In the genomic region with DNA sequence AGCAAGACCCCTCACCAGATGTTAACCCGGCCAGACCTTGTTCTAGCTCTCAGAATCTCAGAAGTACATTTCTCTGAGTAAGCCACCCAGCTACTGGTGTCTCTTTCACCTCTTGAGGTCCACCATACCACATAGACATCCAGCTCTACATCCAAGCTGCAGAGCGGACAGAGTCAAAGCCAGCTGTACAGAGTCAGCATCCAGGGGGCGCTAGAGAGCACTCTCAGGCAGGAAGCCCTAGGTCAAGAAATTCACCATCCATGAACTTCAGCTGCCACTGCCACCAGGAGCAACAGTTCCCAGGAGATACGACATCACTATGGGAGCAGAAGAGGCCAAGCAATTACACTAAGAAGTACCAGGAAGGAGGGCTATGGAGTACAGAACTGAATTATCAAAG, we compare ENCODE assay signal across 10 mouse cellular contexts.
DNase-seq lines count a peak whose midpoint lies in the region; ATAC-seq and TF ChIP-seq lines count a peak whose summit lies in the region.
"Had no signal": no experiment of that assay in that cellular context is flagged by ENCODE, and none has a peak within 500 bp of the region (broad histone marks: within the 10 kb centered on the region; RNA-seq: fewer than 3 reads in every experiment).

No protein-coding gene starts in this region.

- no peaks in the 10 kb centered on the region for H3K27me3 ChIP-seq in hindbrain, embryonic 11.5 days (ENCODE audit: control insufficient read depth, insufficient read depth, low read length)
- H3K27me3 ChIP-seq in hindbrain, embryonic 16.5 days (replicated peaks; ENCODE audit: control insufficient read depth, insufficient read depth, low read length), result no peaks in the 10 kb centered on the region
- peaks cover 8% of the 10 kb centered on the region; the same call in 1 of the 2 replicates for H3K27me3 ChIP-seq in limb, embryonic 10.5 days (ENCODE audit: low read depth, poor library complexity, severe bottlenecking)
- H3K27me3 ChIP-seq in small intestine, adult 2 months (ENCODE audit: control insufficient read depth, insufficient read depth, low read length), result no peaks in the 10 kb centered on the region
- H3K27me3 ChIP-seq: lung, embryonic 15.5 days had no signal

- H3K4me2 ChIP-seq in hindbrain, embryonic 11.5 days (replicated peaks; ENCODE audit: low read depth, low read length), result no peak overlapping the region
- H3K4me2 ChIP-seq in hindbrain, embryonic 16.5 days (ENCODE audit: low read length), result no peak overlapping the region
- H3K4me2 ChIP-seq: lung, embryonic 15.5 days had no signal

- TF ChIP-seq POLR2A in small intestine, adult 2 months (IDR thresholded peaks at IDR 0.05; ENCODE audit: low read depth, low read length), result no peak

- ATAC-seq in hindbrain, embryonic 11.5 days (ENCODE audit: low FRiP score), result no peak
- no peak for ATAC-seq in hindbrain, embryonic 16.5 days
- ATAC-seq in common myeloid progenitor, adult 5-6 weeks (replicated peaks; ENCODE audit: low read depth, poor library complexity, severe bottlenecking), result peak; percentile 77; the same call in 1 of the 2 replicates
- no peak for ATAC-seq in erythroid progenitor cell, adult 5-6 weeks (replicated peaks; ENCODE audit: low FRiP score, poor library complexity, severe bottlenecking)

- H3K4me3 ChIP-seq in hindbrain, embryonic 11.5 days (ENCODE audit: low read depth, low read length), result no peak overlapping the region
- no peak overlapping the region for H3K4me3 ChIP-seq in hindbrain, embryonic 16.5 days (ENCODE audit: low read length)
- H3K4me3 ChIP-seq in limb, embryonic 10.5 days, result no peak overlapping the region
- no peak overlapping the region for H3K4me3 ChIP-seq in small intestine, adult 2 months (ENCODE audit: low read depth, low read length)
- H3K4me3 ChIP-seq: erythroblast, embryonic 14.5 days; lung, embryonic 15.5 days had no signal

- H3K4me1 ChIP-seq in hindbrain, embryonic 11.5 days (replicated peaks; ENCODE audit: control insufficient read depth, insufficient read depth, low read length), result no peaks in the 10 kb centered on the region
- peaks cover 3% of the 10 kb centered on the region; the same call in 1 of the 2 replicates for H3K4me1 ChIP-seq in hindbrain, embryonic 16.5 days (ENCODE audit: control insufficient read depth, insufficient read depth, low read depth, low read length)
- H3K4me1 ChIP-seq in limb, embryonic 10.5 days, result peaks cover 25% of the 10 kb centered on the region
- no peaks in the 10 kb centered on the region for H3K4me1 ChIP-seq in small intestine, adult 2 months (ENCODE audit: control insufficient read depth, insufficient read depth, insufficient read length, low read length)
- H3K4me1 ChIP-seq: lung, embryonic 15.5 days had no signal

- 57% methylated on average over 4 of the region's 4 CpGs for WGBS in hindbrain, embryonic 11.5 days
- 56% methylated on average over 4 of the region's 4 CpGs for WGBS in hindbrain, embryonic 16.5 days
- 55% methylated on average over 4 of the region's 4 CpGs for WGBS in limb, embryonic 10.5 days
- WGBS in small intestine, adult 2 months, result 59% methylated on average over 4 of the region's 4 CpGs

- peak; percentile 64 for DNase-seq in hindbrain, embryonic 11.5 days (ENCODE audit: low spot score)
- DNase-seq in 3T3-L1 (ENCODE audit: low read depth, low spot score), result peak; percentile 39
- peak; percentile 79 for DNase-seq in ES-CJ7 (ENCODE audit: low read depth, low spot score)
- DNase-seq in limb, embryonic 10.5 days (ENCODE audit: low spot score), result peak; percentile 65

- no peaks in the 10 kb centered on the region for H3K36me3 ChIP-seq in hindbrain, embryonic 11.5 days (ENCODE audit: control insufficient read depth, insufficient read depth, low read length)
- H3K36me3 ChIP-seq in hindbrain, embryonic 16.5 days (ENCODE audit: control insufficient read depth, insufficient read depth, low read length), result no peaks in the 10 kb centered on the region
- H3K36me3 ChIP-seq in limb, embryonic 10.5 days, result no peaks in the 10 kb centered on the region
- no peaks in the 10 kb centered on the region for H3K36me3 ChIP-seq in small intestine, adult 2 months (ENCODE audit: control insufficient read depth, insufficient read depth, low read length)
- H3K36me3 ChIP-seq: lung, embryonic 15.5 days had no signal

- H3K9ac ChIP-seq in hindbrain, embryonic 11.5 days (ENCODE audit: low read depth, low read length), result no peak overlapping the region
- no peak overlapping the region for H3K9ac ChIP-seq in hindbrain, embryonic 16.5 days (ENCODE audit: low read depth, low read length)
- H3K9ac ChIP-seq: lung, embryonic 15.5 days had no signal

- no peaks in the 10 kb centered on the region for H3K9me3 ChIP-seq in hindbrain, embryonic 11.5 days (ENCODE audit: control insufficient read depth, low read length)
- H3K9me3 ChIP-seq in hindbrain, embryonic 16.5 days (ENCODE audit: control insufficient read depth, low read length), result no peaks in the 10 kb centered on the region
- no peaks in the 10 kb centered on the region for H3K9me3 ChIP-seq in limb, embryonic 10.5 days (replicated peaks)
- H3K9me3 ChIP-seq: lung, embryonic 15.5 days had no signal

- H3K27ac ChIP-seq in hindbrain, embryonic 11.5 days (ENCODE audit: low read depth, low read length), result no peak overlapping the region
- no peak overlapping the region for H3K27ac ChIP-seq in hindbrain, embryonic 16.5 days (ENCODE audit: low read depth, low read length)
- no peak overlapping the region for H3K27ac ChIP-seq in limb, embryonic 10.5 days
- no peak overlapping the region for H3K27ac ChIP-seq in small intestine, adult 2 months (ENCODE audit: insufficient read depth, low read depth, low read length)
- H3K27ac ChIP-seq: lung, embryonic 15.5 days had no signal

- peak; percentile 73; the same call in 1 of the 2 replicates for TF ChIP-seq CTCF in small intestine, adult 2 months (IDR thresholded peaks at IDR 0.05; ENCODE audit: extremely low read depth, insufficient read length, insufficient replicate concordance, low read depth, low read length)
